Mouse (Mus musculus) embryo, embryonic 11 days (tissue): ENCODE results near the gene Irgq.
"Not testable (repeated sequence)": the region's sequence is repeated elsewhere in the genome, so short reads cannot be mapped to it uniquely, and the experiment has no call there.

Experiments used
- DNase-seq: peaks from one replicate; pipeline ENCODE4 v3.0.0-alpha.2; 2015

Gene Irgq

GRCm38 (mm10) chr7:24516319-24516718 lies 14.2 kb upstream of the Irgq start:
- not testable (repeated sequence) for DNase-seq

DNA sequence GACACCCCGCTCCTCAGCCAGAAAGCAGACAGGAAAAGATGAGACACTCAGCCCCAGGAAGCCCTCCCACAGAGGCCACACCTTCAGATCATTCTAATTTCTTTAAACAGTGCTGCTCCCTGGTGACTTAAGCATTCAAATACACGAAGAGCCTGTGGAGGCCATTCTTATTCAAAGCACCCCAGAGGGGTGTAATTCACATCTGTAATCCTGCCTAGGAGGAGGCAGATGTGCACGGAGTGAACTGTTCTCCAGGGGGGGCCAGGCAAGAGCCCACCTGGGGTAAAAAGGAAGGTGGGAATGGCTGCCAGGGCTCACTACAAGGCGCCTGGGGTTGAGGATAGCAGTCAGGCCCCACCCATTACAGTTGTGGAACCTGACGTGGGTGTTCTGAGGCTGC lies 13.4 kb upstream of the Irgq start:
- DNase-seq = no peak

DNA sequence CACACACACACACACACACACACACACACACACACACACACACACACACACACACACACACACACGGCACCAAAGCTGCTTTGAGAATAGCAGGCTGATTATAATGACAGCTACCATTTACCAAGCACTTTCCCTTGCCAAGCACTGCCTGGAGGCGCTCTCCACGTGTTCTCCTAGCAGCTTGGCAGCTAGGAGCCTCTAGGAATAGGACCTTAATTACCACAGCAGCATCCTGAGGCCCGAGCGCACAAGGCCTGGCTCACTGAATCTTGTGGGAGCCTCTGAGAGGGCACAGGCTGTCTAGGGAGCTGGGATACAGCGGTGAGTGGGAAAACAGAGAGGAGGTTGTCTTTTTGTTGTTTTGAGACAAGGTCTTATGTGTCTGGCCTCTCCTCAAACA lies 12.8 kb upstream of the Irgq start:
- DNase-seq = no peak

- no peak for DNase-seq
Measured at GRCm38 (mm10) chr7:24519130-24519529, 11.4 kb upstream of the Irgq start.

DNA sequence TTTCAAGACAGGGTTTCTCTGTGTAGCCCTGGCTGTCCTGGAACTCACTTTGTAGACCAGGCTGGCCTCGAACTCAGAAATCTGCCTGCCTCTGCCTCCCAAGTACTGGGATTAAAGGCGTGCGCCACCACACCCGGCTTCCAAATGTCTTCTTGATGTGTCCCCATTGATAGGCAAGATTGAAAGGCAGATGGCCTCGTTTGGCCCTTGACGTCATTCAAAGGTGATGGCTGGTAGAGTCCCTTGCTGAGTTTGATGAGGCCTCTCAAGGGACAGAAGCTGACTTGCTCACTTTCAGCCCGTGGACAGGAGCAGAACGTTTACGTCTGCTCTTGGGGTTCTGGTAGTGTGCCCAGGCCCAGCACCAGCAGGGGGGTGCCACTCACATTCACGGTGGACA lies 10.4 kb upstream of the Irgq start:
- DNase-seq = not testable (repeated sequence)

DNA sequence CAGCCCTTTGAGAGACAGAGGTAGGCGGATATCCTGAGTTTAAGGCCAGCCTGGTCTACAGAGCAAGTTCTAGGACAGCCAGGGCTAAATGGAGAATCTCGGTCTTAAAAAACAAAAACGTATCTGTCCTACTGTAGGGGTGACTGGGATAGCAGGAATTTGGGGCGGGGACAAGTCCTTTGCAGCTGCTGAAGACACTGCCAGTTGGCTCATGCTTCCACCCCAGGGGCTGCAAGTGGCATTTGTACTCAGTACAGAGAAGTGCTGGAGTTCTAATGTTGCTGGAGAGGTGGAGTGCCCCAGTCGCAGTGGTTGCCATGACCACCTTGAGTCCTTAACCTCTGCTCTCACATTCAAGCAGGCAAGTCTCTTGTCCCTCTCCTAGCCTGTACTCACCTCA lies 7.7 kb upstream of the Irgq start:
- DNase-seq = no peak

DNA sequence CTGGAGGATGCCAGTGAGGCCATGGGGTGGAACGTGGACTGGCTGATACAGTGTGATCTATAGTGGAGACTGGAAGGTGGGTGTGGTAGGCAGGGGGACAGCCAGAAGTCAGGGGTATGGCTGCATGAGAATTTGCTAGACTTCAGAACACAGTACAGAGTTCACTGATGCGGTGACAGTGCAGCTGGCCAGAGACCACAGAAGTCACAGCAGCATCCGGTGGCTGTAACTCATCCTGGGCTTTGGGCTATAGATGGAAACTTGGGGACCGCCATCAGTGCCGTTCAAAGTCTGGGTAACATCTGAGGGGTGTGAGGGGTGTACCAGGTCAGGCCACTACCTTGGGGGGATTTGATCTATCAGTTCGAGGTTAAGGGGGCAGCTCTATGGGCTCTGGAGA lies 6.8 kb upstream of the Irgq start:
- no peak for DNase-seq

- no peak for DNase-seq
Measured at GRCm38 (mm10) chr7:24524978-24525377, 5.5 kb upstream of the Irgq start.

GRCm38 (mm10) chr7:24525686-24526420 lies 4.6 kb upstream of the Irgq start:
- DNase-seq = no peak

DNA sequence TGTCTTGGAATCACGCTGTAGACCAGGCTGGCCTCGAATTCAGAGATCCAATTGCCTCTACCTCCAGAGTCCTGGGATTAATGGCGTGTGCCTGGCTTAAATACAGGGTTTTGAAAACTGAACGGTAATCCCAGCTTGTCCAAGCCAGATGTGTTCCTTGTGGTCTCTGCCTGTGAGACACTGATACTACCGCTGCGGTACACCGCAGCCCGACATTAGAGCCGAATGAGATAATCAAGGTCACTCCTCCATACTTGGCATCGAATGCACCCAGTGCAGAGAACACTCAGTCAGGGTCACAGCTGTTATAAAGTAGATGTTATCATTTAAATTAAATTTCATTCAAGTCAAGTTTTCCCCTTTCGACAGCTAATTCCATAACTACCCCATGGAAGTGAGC lies 1.6 kb upstream of the Irgq start:
- no peak for DNase-seq

DNA sequence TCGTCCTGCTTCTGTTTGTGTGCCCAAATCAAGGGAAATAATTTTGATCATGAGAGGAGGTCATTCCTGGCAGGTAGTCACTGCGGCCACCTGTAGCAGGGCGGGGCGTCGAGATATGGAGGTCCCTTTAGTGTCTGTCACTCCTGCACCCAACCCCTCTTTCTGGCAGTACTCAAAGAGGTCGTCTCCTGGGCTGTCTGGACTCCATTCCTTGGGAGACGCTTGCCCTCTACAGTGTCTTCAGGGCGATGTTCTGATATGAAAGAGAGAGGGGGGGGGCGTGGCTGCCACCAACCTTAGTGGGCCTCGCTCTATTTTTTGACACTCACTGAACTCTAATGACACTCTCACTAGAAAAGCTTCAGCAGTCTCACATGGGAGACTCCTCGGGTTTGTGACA lies 909 bp upstream of the Irgq start:
- no peak for DNase-seq

DNA sequence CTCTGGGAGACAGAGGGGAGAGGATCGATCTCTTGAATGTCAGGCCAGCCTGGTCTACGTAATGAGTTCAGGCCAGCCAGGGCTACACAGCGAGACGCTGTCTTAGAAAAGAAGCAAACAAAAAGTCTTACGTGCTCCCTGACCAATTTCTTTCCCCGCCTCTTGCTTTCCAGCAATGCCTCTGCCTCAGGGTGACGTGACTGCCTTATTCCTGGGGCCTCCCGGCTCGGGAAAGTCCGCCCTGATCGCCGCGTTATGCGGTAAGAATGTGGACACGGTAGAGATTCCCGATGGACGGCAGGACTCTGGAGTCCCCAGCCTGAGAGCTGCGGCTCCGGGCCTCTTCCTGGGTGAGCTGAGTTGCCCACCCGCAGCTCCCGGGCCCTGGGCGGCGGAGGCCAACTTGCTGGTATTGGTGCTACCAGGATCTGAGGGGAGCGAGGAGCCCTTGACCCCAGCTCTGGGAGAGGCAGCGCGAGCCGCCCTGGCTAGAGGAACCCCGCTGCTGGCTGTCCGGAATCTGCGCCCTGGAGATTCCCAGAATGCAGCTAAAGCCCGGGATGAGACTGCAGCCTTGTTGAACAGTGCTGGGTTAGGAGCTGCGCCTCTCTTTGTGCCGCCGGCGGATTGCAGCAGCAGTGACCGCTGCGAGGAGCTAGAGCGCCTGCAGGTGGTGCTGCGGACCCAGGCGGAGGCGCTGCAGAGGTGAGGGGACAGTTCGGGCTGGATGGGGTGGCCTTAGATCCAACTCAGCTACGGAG lies 902 bp downstream of the Irgq start:
- peak; percentile 90 for DNase-seq

- DNase-seq = peak; percentile 24
Measured at GRCm38 (mm10) chr7:24533031-24533571, 2.6 kb downstream of the Irgq start.

GRCm38 (mm10) chr7:24533806-24534205 lies 3.3 kb downstream of the Irgq start:
- DNase-seq = no peak

DNA sequence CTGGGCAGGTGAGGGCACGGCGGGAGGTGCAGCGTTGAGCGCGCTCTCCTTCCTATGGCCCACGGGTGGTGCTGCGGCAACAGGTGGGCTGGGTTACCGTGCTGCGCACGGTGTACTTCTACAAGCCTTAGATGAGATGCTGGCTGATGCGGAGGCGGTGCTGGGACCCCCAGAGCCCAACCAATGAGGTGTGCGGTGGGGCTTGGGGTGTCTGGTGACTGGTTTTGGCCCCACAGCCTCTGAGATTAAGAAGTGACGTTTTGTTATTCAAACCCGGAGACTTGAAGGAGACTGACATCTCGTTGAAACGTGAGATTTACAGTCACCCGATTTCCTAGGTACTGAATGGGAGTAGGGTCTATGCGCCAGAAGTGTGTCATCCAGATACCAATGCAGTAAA lies 3.8 kb downstream of the Irgq start:
- peak; percentile 28 for DNase-seq

DNA sequence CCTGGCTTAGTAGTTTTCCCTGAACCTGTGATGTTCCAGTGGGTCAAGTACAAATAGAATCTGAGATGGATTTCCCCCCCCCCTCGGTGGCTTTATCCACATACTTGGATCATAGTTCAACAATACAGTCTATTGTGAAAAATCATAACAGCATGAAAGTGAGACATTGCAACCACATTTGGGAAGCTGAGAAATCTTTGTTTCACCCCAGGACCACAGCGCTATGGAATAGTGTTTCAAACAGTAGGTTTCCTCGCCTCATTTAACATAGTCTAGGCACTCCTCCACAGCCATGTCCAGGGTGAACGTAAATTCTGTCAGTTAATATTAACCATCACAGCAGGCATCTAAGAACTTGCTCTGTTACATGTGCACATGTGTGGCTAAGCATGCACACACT lies 6.6 kb downstream of the Irgq start:
- DNase-seq = no peak

- no peak for DNase-seq
Measured at GRCm38 (mm10) chr7:24537591-24537990, 7.1 kb downstream of the Irgq start.

DNA sequence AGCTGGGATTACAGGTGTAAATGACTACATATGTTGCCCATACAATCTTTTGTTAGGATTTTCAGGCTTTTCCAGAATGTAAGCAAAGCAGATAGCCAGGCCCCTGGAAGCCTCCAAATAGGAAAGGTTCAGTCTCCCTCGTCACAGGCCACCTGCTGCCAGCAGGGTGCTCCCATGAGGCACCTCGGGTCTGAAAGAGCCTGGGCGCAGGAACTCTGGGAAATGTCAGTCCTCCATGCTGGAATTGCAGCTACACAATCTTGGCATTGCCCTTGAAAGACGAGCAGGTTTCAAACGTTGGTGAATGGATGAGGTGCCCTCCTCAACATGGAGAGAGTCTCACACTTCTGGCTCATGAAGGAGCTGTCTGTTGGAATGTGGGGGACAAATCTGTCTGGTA lies 7.7 kb downstream of the Irgq start:
- DNase-seq = no peak

DNA sequence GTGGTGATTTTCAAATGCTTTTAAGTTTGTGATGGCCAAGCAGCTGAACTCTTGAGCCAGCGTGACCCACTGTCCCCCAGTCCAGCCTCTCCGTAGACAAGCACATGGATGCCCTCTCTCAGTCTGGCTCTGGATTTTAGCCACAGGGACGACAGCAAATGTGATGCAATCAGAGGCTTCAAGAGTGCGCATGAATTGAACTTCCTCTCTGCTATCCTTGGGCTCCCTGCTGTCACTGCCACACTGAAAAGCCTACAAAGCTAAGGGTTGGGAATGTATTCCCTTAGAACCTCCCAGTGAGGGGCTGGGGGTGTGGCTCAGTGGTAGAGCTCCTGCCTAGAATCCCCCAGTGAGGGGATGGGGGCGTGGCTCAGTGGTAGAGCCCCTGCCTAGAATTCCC lies 8.2 kb downstream of the Irgq start:
- DNase-seq = no peak

DNA sequence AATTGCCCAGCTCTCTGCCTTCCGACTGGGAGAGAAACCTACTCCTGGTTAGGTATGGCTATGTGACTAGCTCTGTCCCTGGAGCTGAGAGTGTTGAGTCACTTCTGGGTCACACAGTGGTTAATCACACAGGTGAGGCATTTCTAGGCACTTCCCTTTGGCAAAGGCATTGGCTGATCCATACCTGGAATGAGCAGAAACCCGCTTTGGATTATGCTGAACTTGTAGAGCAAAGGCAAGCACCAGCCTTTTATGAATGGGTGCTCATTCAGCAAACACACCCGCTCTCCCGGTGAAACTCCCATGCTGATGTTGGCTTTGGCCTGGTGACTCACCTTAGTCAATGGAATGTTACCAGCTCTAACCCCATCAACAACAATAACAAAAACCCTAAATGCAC lies 9.2 kb downstream of the Irgq start:
- no peak for DNase-seq

DNA sequence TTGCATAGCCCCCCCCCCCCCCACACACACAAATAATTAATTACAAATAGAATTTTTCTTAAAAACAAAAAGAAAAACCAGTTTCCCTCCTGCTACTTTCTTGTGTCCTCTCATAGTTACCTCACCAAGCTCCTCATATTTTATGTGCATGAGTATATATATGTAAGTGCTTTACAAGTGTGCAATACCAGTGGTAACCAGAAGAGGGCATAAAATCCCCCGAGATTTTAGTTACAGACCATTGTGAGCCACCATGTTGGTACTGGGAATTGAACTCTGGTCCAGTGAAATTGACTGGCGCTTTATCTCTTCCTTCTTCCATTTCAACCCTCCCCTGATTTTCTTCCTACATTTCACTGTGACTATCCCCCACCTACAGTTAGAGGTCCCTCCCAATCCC lies 14.0 kb downstream of the Irgq start:
- no peak for DNase-seq

DNA sequence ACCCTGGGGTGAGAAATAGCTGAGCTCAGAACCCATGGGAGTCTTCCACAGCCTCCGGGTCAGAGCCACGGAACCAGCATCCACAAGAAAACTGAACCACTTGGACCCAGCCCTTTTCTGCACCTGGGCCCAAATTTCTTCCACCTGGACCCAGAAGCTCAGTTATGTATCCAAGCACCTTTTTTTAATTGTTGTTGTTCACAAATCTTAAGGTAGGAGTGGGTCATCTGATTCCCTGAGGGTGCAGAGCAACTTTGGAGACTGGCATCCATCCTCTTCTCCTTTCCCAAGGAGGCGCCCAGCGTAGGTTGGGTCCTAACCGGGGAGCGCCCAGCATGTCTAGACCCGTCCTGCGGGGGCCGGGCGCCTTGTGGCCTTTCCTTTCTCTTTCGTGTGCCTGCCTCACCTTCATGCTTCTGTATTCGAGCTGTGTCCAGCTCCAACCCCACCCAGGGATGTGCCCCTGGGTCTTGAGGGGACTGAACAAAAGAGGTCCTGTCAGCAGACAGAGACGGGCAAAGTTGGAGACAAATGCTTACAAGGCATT lies 15.7 kb downstream of the Irgq start, which contains the start of the genes Pinlyp and Xrcc1:
TSS of gene Pinlyp (minus strand) at position 51 of the 547 bp plus-strand sequence.
TSS of gene Xrcc1 (plus strand) at position 222 of the 547 bp plus-strand sequence.
- DNase-seq = no peak

GRCm38 (mm10) chr7:24546634-24547389 lies 16.3 kb downstream of the Irgq start:
- peak; percentile 100 for DNase-seq
